Mouse (Mus musculus) G1E (cell line): ENCODE measurements around the gene Eif4e1b.

Source experiments
- CTCF ChIP-seq: IDR thresholded peaks from 2 replicates; pipeline ENCODE4 v1.5.1; 2012; ENCODE audit warnings: low read depth, low read length, inconsistent platforms, mixed read lengths
- GATA1 ChIP-seq: IDR thresholded peaks from 2 replicates; pipeline ENCODE4 v1.6.1; 2012; ENCODE audit warnings: borderline replicate concordance, low read length, inconsistent platforms, mixed read lengths

DNA sequence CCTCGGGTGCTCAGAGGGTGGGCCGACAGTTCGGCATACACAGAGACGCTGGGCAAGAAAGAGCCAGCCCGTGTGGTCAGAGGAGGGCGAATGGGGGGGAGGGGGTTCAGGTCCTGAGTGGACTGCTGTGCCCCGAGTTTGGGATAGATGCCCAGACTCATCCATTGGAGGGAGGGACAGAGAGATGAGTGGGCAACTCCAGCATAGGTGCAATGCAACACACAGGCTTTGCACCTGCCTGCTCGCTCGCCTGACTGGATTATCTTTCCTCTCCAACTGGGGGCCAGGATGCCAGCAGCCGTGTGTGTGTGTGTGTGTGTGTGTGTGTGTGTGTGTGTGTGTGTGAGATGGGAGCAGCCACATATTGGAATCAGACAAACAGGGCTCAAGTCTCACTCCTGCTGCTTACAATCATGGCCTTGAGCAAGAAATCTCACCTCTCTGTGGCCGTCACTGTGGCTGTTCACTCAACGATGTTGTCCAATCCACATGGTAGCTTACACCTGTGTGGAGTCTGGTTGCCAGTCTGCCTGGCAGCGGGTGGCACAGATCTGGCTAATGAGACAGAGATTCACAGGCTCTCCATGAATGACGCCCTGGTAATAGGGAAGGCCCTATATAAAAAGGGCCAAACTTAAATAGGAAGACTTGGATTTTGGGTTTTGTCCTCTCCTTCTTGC lies 52.7 kb downstream of the Eif4e1b start:
- TF ChIP-seq CTCF (no peak), GATA1 (no peak)
